Mouse (Mus musculus): ENCODE measurements around the gene Gm4353. TPM values are rescaled to one million over a fixed set of nuclear protein-coding genes. Genes with fewer than 3 reads are reported as not detected.
"Not testable (repeated sequence)": the region's sequence is repeated elsewhere in the genome, so short reads cannot be mapped to it uniquely, and the experiment has no call there.

Gene Gm4353
- 1 to 10 TPM; 3.3 to 4.7 TPM for total RNA-seq (2021)
- long read RNA-seq, experiment 1, result 0 reads
- long read RNA-seq, experiment 2, result 0 reads

DNA sequence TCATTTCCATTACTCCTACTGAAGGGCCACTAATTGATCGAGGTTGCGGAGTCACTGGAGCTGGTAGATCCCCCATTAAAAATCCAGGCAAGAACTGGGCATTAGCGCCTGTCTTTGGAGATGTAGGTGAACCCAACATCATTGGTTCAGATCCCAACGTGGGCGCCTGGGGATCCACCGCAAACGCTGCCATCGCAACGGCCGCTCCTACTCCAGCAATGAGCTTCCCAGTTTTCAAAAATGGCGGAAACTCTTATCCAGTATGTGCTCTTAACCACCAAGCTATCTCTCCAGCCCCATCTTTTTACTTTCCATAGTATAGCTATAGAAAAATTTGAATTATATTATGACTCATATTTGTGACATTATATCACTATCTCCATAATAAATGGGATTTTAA is at the start of gene Gm4353:
Gm4353 (minus strand) TSS at position 270 of the 400 bp plus-strand sequence.
- H3K4me3 ChIP-seq; H3K27ac ChIP-seq; DNase-seq (ENCODE audit: low spot score in 2 of 2): not testable (repeated sequence)

DNA sequence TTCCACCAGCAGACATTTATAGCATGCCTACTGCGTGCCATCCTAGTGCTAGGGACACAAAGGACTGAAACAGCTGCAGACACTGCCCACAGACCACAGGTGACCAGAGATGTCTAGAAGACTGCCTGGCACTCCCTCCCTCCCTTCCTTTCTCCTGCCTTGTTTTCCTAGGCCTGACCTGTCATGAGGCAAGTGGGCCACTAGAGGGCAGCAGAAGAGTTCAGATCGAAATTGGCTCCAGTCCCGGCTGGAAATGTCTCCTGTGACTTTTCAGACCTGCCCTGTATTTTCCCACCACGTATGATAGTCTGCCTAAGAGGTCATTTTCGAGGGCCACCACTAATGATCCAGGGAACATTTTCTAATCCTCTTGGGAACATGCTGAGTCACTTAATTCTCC is 47.6 kb upstream of the Gm4353 start:
- TF ChIP-seq CTCF (conservative IDR thresholded peaks at IDR 0.05), result peak; percentile 93
- Histone ChIP-seq H3K27ac (no peak overlapping the region), H3K4me3 (no peak overlapping the region)
- DNase-seq (ENCODE audit: low spot score in 2 of 2), result peak; percentile 67 to 77

DNA sequence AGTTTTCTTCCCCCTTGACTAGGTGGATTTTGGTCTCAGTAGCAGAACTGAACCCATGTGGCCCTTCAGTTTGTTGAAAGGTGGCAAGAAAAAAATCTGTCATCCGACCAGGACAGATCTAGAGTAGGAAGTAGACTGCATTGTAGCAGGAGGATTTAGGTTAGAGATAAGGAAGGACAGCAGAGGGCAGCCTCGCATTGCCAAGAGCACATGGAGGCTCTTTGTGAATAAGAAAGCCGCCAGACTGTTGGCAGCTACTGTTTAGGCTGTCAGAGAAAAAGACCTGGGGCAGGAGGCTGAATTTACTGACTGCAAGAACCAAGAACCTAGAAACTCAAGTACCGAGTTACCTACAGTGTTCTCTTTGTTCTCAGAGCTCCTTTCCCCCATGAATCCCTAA is 47.0 kb upstream of the Gm4353 start:
- Histone ChIP-seq H3K4me3 (no peak overlapping the region), H3K27ac (no peak overlapping the region)
- no peak for DNase-seq (ENCODE audit: low spot score in 2 of 2)
- peak; percentile 55 for TF ChIP-seq CTCF (conservative IDR thresholded peaks at IDR 0.05)

DNA sequence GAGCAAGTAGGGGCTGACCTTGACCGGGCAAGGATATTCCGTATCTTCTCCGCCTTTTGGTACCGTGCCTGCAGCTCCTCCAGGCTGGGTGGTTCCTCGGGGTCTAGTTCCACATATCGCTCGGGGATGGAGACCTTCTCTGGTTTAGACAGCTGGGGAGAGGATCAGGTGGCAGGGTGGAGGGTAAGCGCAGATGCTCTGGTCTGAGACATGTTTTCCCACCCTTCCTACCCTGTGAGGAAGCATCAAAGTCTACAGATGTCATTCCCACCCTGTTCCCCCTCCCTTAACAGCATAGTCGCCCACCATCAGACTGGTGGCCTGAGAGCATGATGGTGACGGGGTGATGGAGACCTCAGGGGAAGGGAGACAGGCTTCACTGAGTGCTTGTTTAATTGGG is 44.9 kb upstream of the Gm4353 start:
- no peak for DNase-seq (ENCODE audit: low spot score in 2 of 2)
- no peak overlapping the region for H3K4me3 ChIP-seq
- H3K27ac ChIP-seq, result no peak overlapping the region
- no peak for TF ChIP-seq CTCF (conservative IDR thresholded peaks at IDR 0.05)

DNA sequence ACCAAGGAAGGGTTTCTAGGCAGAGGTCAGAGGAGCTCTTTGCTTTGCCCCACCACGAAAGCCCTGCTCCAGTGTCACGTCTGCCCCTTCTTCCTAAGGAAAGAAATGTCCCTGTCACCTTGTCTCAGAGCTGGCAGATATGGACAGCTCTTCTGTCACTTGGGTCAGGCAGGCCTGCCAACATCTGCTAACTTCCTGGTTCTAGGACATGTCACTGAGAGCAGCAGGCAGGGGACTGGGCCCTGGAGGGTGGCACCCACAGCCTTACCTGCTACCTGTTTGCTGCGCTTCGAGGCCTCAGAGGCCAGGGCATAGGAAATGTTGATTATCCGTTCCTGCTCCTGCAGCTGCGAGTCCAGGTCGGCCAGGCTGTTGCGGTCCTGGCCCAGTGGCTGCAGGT is 43.9 kb upstream of the Gm4353 start:
- no peak overlapping the region for H3K4me3 ChIP-seq
- no peak for DNase-seq (ENCODE audit: low spot score in 2 of 2)
- H3K27ac ChIP-seq, result no peak overlapping the region
- no peak for TF ChIP-seq CTCF (conservative IDR thresholded peaks at IDR 0.05)

DNA sequence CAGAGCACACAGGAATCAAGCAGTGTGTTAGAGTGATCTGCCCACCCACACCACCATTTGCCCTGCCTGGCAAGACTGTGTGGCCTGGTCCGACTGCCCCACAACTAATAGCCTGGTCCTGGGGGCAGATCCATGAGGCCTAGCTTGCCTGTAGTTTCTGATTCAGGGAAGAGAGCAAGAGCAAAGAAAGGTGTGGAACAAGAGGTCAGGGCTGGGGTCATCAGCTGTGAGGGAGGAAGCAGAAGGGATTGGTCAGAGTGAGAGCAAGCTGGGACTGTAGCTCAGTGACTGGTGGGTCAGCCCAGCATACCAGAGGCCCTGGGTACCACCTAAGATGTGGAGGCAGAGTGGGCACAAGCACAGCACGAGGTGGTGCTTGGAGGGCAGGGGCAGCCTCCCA is 42.6 kb upstream of the Gm4353 start:
- TF ChIP-seq CTCF (conservative IDR thresholded peaks at IDR 0.05), result no peak
- H3K4me3 ChIP-seq, result no peak overlapping the region
- no peak overlapping the region for H3K27ac ChIP-seq
- DNase-seq (ENCODE audit: low spot score in 2 of 2), result no peak

DNA sequence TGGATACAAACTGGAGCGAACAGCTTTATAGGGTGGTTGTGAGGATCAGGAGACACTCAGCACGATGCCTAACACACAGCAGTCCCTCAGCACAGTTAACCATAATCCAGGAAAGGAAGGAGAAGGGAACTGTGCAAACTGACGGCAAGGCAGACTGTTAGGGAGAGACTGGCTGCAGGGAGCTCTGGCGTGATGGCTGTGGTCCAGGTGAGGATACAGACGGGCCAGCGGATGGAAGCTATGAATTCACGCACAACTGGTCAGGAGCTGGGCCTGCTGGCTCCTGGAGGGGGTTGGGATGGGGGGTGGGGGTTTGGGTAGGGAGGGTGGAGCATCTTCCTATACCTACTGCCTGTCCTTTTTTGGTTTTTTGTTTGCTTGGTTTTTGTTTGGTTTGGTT is 41.2 kb upstream of the Gm4353 start:
- no peak for TF ChIP-seq CTCF (conservative IDR thresholded peaks at IDR 0.05)
- Histone ChIP-seq H3K27ac (no peak overlapping the region), H3K4me3 (no peak overlapping the region)
- no peak for DNase-seq (ENCODE audit: low spot score in 2 of 2)

DNA sequence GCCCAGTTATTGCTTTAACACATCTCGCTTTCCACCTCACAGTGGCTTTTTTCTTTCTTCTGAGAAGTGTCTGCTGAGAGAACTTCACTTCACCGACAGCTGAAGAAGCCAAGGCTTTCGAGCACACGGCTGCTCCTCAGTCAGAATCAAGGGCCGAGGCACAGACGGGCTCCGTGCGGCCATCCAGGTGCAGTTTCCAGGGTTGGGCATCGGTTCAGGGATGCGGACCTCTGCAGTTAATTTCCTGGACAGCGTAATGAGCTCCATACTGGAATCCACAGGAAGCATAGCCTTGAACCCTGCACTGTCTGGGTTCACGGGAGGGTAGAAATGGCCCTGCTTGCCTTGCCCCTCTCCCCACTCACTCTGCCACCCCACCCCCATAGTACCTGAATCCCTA is 39.6 kb upstream of the Gm4353 start:
- no peak for DNase-seq (ENCODE audit: low spot score in 2 of 2)
- TF ChIP-seq CTCF (conservative IDR thresholded peaks at IDR 0.05), result no peak
- no peak overlapping the region for H3K4me3 ChIP-seq
- H3K27ac ChIP-seq, result no peak overlapping the region

DNA sequence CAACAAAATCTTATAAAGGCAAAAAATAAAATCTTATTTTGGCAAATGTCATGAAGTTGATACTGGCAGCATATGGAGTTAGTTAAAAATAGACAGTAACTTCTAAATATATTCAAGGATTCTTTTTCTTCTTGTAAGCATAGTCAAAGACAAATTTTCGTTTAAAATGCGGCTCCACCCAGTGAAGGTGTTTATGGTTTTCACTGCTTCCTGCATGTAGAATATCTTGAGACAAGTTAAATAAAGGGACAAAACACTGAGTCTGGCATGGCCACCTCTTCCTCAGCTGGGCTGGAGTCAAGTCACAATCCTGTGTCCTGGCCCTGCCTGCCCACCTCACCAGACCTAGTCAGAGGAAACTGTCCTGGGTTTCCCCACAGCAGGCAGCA is 39.2 kb upstream of the Gm4353 start:
- no peak for DNase-seq (ENCODE audit: low spot score in 2 of 2)
- Histone ChIP-seq H3K4me3 (no peak overlapping the region), H3K27ac (no peak overlapping the region)
- TF ChIP-seq CTCF (conservative IDR thresholded peaks at IDR 0.05), result no peak

DNA sequence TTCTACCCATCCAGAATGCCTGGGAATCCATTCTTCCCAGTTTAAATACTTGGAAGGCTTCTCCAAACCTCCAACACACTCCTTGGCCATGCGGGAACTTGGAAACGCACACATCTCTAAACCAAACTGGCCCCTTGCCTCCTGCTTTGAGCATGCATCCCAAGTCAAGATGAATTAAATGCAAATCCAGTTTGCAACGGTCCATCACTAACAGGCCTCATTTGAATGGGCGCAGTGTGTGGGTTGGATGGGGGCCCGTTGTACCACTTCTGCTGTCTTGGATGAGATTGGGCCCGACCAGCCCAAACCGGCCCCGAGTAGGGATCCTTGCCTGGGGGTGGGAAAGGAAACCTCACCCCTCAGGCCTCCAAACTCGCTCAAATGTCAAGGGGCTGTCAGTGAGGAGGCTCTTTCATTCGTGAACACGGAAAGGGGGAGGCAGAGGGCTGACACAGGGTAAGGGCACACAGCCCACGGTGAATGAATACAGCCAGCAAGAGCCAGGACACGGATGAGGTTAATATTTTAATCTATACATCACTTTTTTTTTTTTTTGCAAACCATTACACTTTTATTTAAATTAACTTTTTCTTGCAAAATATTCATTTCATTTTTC is 38.7 kb upstream of the Gm4353 start:
- Histone ChIP-seq H3K4me3 (no peak overlapping the region), H3K27ac (no peak overlapping the region)
- DNase-seq (ENCODE audit: low spot score in 2 of 2), result no peak
- TF ChIP-seq CTCF (conservative IDR thresholded peaks at IDR 0.05), result no peak

DNA sequence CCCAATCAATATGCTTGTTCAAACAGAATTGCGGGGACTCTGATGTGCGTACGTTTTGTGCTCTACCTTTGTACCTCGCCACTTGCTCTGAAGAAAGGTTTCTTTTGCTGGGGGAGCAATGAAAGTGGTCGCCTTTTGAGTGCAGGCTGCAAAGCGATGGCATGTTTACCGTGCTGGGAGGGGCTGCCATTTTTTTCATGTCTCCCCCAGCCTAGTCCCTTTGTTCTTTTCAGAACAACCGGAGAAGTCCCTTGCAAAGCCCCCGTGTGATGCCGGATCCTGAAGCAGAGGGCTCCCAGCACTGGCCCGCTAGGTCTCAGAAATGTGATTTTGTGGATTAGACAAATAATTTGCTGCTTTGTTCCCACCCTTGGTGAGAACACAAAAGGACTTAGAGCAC is 36.8 kb upstream of the Gm4353 start:
- Histone ChIP-seq H3K4me3 (no peak overlapping the region), H3K27ac (no peak overlapping the region)
- DNase-seq (ENCODE audit: low spot score in 2 of 2), result no peak
- no peak for TF ChIP-seq CTCF (conservative IDR thresholded peaks at IDR 0.05)

DNA sequence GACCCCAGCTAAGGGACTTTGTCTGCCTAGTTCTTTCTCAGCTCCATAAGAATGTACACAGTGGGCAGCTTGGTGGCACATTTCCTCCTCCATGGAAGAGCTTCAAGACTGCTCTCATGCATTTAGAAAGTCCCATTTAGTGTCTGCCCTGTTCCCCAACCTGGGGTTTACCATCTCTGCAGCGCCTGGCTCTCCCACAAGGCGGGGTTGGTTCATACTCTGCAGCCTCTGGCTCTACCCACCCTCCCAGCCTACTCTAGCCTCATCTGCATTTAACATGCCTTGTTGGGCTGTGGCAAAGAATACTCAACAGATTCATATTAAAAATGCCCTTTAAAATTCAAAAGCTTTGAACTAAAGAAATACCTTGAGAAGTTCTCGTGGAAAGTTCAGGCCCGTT is 36.3 kb upstream of the Gm4353 start:
- no peak overlapping the region for H3K27ac ChIP-seq
- H3K4me3 ChIP-seq, result no peak overlapping the region
- no peak for TF ChIP-seq CTCF (conservative IDR thresholded peaks at IDR 0.05)
- DNase-seq (ENCODE audit: low spot score in 2 of 2), result no peak

DNA sequence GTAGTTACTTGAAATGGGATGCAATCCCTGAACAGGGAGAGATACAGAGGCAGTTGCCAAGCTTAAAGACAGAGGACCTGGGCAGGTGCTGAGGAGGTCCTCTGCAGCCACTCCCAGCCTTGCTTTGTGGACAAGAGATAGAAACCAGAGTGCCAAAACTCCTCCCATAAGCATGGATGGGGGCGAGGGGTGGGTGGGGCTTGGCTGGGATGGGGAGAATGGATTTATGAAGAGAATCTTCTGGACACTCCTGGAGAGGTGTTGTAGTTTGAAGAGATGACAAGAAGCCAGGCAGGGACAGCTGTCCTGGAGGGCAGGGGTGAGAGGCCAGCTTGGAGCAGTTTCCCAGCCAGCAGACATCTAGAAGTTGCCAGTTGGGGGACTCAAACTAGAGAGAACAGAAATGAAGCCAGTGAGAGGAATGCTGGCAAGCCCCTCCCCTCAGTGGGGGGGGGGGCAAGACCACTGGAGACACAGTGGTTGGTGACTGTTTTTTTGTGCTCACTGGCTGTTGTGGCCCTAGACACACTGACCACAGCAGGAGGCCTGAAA is 34.9 kb upstream of the Gm4353 start:
- no peak for DNase-seq (ENCODE audit: low spot score in 2 of 2)
- H3K4me3 ChIP-seq, result no peak overlapping the region
- TF ChIP-seq CTCF (conservative IDR thresholded peaks at IDR 0.05), result no peak
- H3K27ac ChIP-seq, result no peak overlapping the region

DNA sequence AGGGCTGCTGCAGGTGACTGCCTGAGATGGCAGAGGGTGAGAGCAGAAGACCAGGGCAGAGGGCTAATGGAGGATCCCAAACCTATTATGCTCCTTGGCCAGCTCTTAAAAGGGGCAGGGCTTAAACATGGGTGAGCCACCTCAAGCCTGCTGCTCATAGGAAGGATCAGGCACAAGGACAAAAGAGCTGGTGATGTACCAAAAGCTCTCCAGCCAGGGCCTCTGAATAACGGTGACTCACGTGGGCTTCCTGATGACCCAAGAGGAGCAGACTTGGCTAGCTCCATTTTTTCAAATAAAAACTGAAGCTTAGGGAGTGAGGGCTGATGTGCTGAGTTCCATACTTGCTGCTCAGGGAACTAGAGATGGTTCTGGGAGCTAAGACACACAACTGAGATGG is 31.6 kb upstream of the Gm4353 start:
- TF ChIP-seq CTCF (conservative IDR thresholded peaks at IDR 0.05), result no peak
- H3K4me3 ChIP-seq, result no peak overlapping the region
- H3K27ac ChIP-seq, result no peak overlapping the region
- no peak for DNase-seq (ENCODE audit: low spot score in 2 of 2)

Measured in layer of hippocampus, adult 2 months (tissue).